In genomic region chr6:87809651-87810161, GRCm38 (mm10) we compare ENCODE assay signal across 8 mouse cellular contexts. TPM values are rescaled to one million over a fixed set of nuclear protein-coding genes. Genes with fewer than 3 reads are reported as not detected.
A peak's percentile ranks its signal among the peaks of the same experiment; 100 is the strongest.
DNase-seq lines count a peak whose midpoint lies in the region; ATAC-seq and TF ChIP-seq lines count a peak whose summit lies in the region.

No protein-coding gene starts in this region.

- DNase-seq in heart, embryonic 10.5 days (ENCODE audit: low spot score), result no peak
- no peak for DNase-seq in heart, postnatal 10 days
- no peak for DNase-seq in testis, postnatal 10 days (ENCODE audit: low spot score)
- peak; percentile 51 for DNase-seq in yolk sac, embryonic 10.5 days (ENCODE audit: low spot score)
- no peak for DNase-seq in layer of hippocampus, adult 8-10 months (ENCODE audit: low spot score in 2 of 2)
- no peak for DNase-seq in frontal cortex, postnatal 36 days (ENCODE audit: low spot score in 2 of 2)

- peak overlapping the region; percentile 95 for H3K4me2 ChIP-seq in limb, embryonic 13.5 days (replicated peaks)

- H3K9ac ChIP-seq in limb, embryonic 13.5 days, result 0 out of 2 replicates have a peak overlapping the region, but pooled peaks have one; percentile 89

- intact Hi-C loops in heart, postnatal 10 days (cut with DNase I), result loop anchor here (5.0 kb wide), 1 partner anchor 47 kb away; no protein-coding TSS in a partner anchor

- H3K9me3 ChIP-seq in heart, embryonic 10.5 days, result no peaks in the 10 kb centered on the region
- H3K9me3 ChIP-seq in limb, embryonic 13.5 days, result no peaks in the 10 kb centered on the region

- peaks cover 6% of the 10 kb centered on the region; the same call in 1 of the 2 replicates for H3K36me3 ChIP-seq in heart, embryonic 10.5 days
- no peaks in the 10 kb centered on the region for H3K36me3 ChIP-seq in testis, adult 2 months (ENCODE audit: control insufficient read depth, insufficient read depth, low read length)
- H3K36me3 ChIP-seq in limb, embryonic 13.5 days, result peaks cover 9% of the 10 kb centered on the region

- no peaks in the 10 kb centered on the region for H3K27me3 ChIP-seq in heart, embryonic 10.5 days (ENCODE audit: insufficient read depth, poor library complexity, severe bottlenecking)
- H3K27me3 ChIP-seq in testis, adult 2 months (ENCODE audit: control insufficient read depth, insufficient read depth, low read length), result no peaks in the 10 kb centered on the region
- H3K27me3 ChIP-seq in limb, embryonic 13.5 days, result no peaks in the 10 kb centered on the region

- H3K4me1 ChIP-seq in heart, embryonic 10.5 days, result peaks cover 19% of the 10 kb centered on the region
- peaks cover 12% of the 10 kb centered on the region for H3K4me1 ChIP-seq in testis, adult 2 months (ENCODE audit: control insufficient read depth, insufficient read depth, low read length)
- H3K4me1 ChIP-seq in limb, embryonic 13.5 days, result peaks cover 26% of the 10 kb centered on the region

- H3K27ac ChIP-seq in heart, embryonic 10.5 days, result no peak overlapping the region
- H3K27ac ChIP-seq in testis, adult 2 months (ENCODE audit: control insufficient read depth, insufficient read depth, low read depth, low read length), result peak overlapping the region; percentile 25
- no peak overlapping the region for H3K27ac ChIP-seq in limb, embryonic 13.5 days

- TF ChIP-seq POLR2A in testis, adult 2 months (IDR thresholded peaks at IDR 0.05; ENCODE audit: control insufficient read depth, low read depth, low read length), result no peak

- 83% methylated on average over 6 of the region's 6 CpGs for WGBS in heart, embryonic 10.5 days
- 92% methylated on average over 6 of the region's 6 CpGs for WGBS in limb, embryonic 13.5 days

- H3K4me3 ChIP-seq in heart, embryonic 10.5 days, result 0 out of 2 replicates have a peak overlapping the region, but pooled peaks have one; percentile 5
- peak overlapping the region; percentile 50 for H3K4me3 ChIP-seq in testis, adult 2 months (ENCODE audit: control insufficient read depth, low read depth, low read length)
- H3K4me3 ChIP-seq in limb, embryonic 13.5 days, result peak overlapping the region; percentile 74; the same call in 1 of the 2 replicates

- no peak for ATAC-seq in limb, embryonic 13.5 days (ENCODE audit: low FRiP score, low read depth)

- no peak for TF ChIP-seq CTCF in testis, adult 2 months (IDR thresholded peaks at IDR 0.05; ENCODE audit: control insufficient read depth, insufficient read depth, insufficient replicate concordance, low read depth, low read length)

RNA-seq across cellular contexts. Expression of gene Rab43, which starts 2.3 kb away (rescaled TPM):
- polyA plus RNA-seq in heart, embryonic 10.5 days (2016; fragmentation: Nextera tagmentation; extraction: Ambion mirVana), result 4.4 and 5.1 TPM in 2 replicates
- 10 to 100 TPM; 16.9 to 26.4 TPM for total RNA-seq in heart, postnatal 10 days (2021)
- polyA plus RNA-seq in testis, adult 2 months (2012; rRNA removed), result 19.5 and 20.0 TPM in 2 replicates
- 9.8 and 10.3 TPM in 2 replicates for polyA plus RNA-seq in limb, embryonic 13.5 days (2015; fragmentation: Nextera tagmentation; extraction: Ambion mirVana)
- total RNA-seq in layer of hippocampus, adult 8-10 months (2022), result 10 to 100 TPM; 18.9 to 23.5 (median 20.0) TPM

RNA-seq across cellular contexts. Expression of gene Gm45140, which starts 25.9 kb away (rescaled TPM):
- polyA plus RNA-seq in heart, embryonic 10.5 days (2016; fragmentation: Nextera tagmentation; extraction: Ambion mirVana), result 2.3 and 2.5 TPM in 2 replicates
- total RNA-seq in heart, postnatal 10 days (2021), result 1 to 10 TPM; 1.6 to 2.9 TPM
- polyA plus RNA-seq in testis, adult 2 months (2012; rRNA removed), result 0.52 and 0.95 TPM in 2 replicates
- 3.7 and 6.8 TPM in 2 replicates for polyA plus RNA-seq in limb, embryonic 13.5 days (2015; fragmentation: Nextera tagmentation; extraction: Ambion mirVana)
- 1 to 10 TPM in 2 of 4 experiments, under 1 TPM in 2; 0.49 to 3.8 (median 1.5) TPM for total RNA-seq in layer of hippocampus, adult 8-10 months (2022)

RNA-seq across cellular contexts. Expression of gene Isy1, which starts 28.9 kb away (rescaled TPM):
- 31.6 and 44.0 TPM in 2 replicates for polyA plus RNA-seq in heart, embryonic 10.5 days (2016; fragmentation: Nextera tagmentation; extraction: Ambion mirVana)
- 10 to 100 TPM; 22.2 to 26.2 TPM for total RNA-seq in heart, postnatal 10 days (2021)
- 6.4 and 6.7 TPM in 2 replicates for polyA plus RNA-seq in testis, adult 2 months (2012; rRNA removed)
- 46.7 and 53.7 TPM in 2 replicates for polyA plus RNA-seq in limb, embryonic 13.5 days (2015; fragmentation: Nextera tagmentation; extraction: Ambion mirVana)
- 10 to 100 TPM; 24.5 to 37.1 (median 28.0) TPM for total RNA-seq in layer of hippocampus, adult 8-10 months (2022)

RNA-seq across cellular contexts. Expression of gene Gp9, which starts 31.8 kb away (rescaled TPM):
- 4.8 and 6.2 TPM in 2 replicates for polyA plus RNA-seq in heart, embryonic 10.5 days (2016; fragmentation: Nextera tagmentation; extraction: Ambion mirVana)
- 1 to 10 TPM in 1 of 2 experiments, under 1 TPM in 1; 0.72 to 1.3 TPM for total RNA-seq in heart, postnatal 10 days (2021)
- 0.17 TPM in 1 of 2 replicates, not detected in the other for polyA plus RNA-seq in testis, adult 2 months (2012; rRNA removed)
- 0.94 and 1.6 TPM in 2 replicates for polyA plus RNA-seq in limb, embryonic 13.5 days (2015; fragmentation: Nextera tagmentation; extraction: Ambion mirVana)
- 1 to 10 TPM in 2 of 4 experiments, under 1 TPM in 2; 0.37 to 1.5 (median 0.85) TPM for total RNA-seq in layer of hippocampus, adult 8-10 months (2022)

RNA-seq across cellular contexts. Expression of gene Cnbp, which starts 41.2 kb away (rescaled TPM):
- polyA plus RNA-seq in heart, embryonic 10.5 days (2016; fragmentation: Nextera tagmentation; extraction: Ambion mirVana), result 999 and 1,260 TPM in 2 replicates
- 100 to 1,000 TPM; 308 to 311 TPM for total RNA-seq in heart, postnatal 10 days (2021)
- polyA plus RNA-seq in testis, adult 2 months (2012; rRNA removed), result 111 and 130 TPM in 2 replicates
- polyA plus RNA-seq in limb, embryonic 13.5 days (2015; fragmentation: Nextera tagmentation; extraction: Ambion mirVana), result 1,115 and 1,121 TPM in 2 replicates
- 100 to 1,000 TPM; 259 to 278 (median 266) TPM for total RNA-seq in layer of hippocampus, adult 8-10 months (2022)

Comparison
In these comparisons a context has a peak if more than half of its experiments do, and no peak if none do; other contexts are left out.
1. H3K4me3 ChIP-seq: peak in every context shown above with its lines; median percentile 74 in limb, embryonic 13.5 days; 50 in testis, adult 2 months; 5 in heart, embryonic 10.5 days.